Mouse (Mus musculus) stomach, postnatal 0 days (tissue): ENCODE data around the gene BC005561. TPM values are rescaled to one million over a fixed set of nuclear protein-coding genes. Genes with fewer than 3 reads are reported as not detected.

Experiments
- ATAC-seq: fragments of 200-750 bp; cut with Nextera tagmentation; 2 replicates; pipeline ENCODE4 v1.8.0; 2017; ENCODE audit not compliant: low FRiP score, low TSS enrichment
- DNase-seq: peaks from one replicate; pipeline ENCODE4 v3.0.0-alpha.2; 2016; ENCODE audit warnings: low spot score
- H3K27ac ChIP-seq: fragments of 300-500 bp; sonication (generic); replicated peaks from 2 replicates; pipeline ENCODE4 v1.5.1; 2014; ENCODE audit warnings: mild to moderate bottlenecking, control low read depth
- H3K27me3 ChIP-seq: fragments of 300-500 bp; sonication (generic); 2 replicates; pipeline ENCODE4 v1.6.1; 2014; ENCODE audit warnings: low read length; ENCODE audit not compliant: control insufficient read depth, insufficient read depth
- H3K36me3 ChIP-seq: fragments of 300-500 bp; sonication (generic); 2 replicates; pipeline ENCODE4 v1.6.1; 2014; ENCODE audit warnings: low read length, mixed read lengths; ENCODE audit not compliant: control insufficient read depth, insufficient read depth
- H3K4me1 ChIP-seq: fragments of 300-500 bp; sonication (generic); replicated peaks from 2 replicates; pipeline ENCODE4 v1.6.1; 2014; ENCODE audit warnings: antibody characterized with exemption; ENCODE audit not compliant: control insufficient read depth, insufficient read depth
- H3K4me2 ChIP-seq: fragments of 300-500 bp; sonication (generic); replicated peaks from 2 replicates; pipeline ENCODE4 v1.6.1; 2014; ENCODE audit warnings: low read depth, mild to moderate bottlenecking, control low read depth, moderate library complexity
- H3K4me3 ChIP-seq: fragments of 300-500 bp; sonication (generic); 2 replicates; pipeline ENCODE4 v1.5.1; 2014; ENCODE audit warnings: low read depth, low read length, control low read depth
- H3K9ac ChIP-seq: fragments of 300-500 bp; sonication (generic); 2 replicates; pipeline ENCODE4 v1.6.1; 2014; ENCODE audit warnings: mild to moderate bottlenecking, low read length, control low read depth, mixed read lengths
- H3K9me3 ChIP-seq: fragments of 300-500 bp; sonication (generic); 2 replicates; pipeline ENCODE4 v1.6.1; 2016; ENCODE audit warnings: low read length; ENCODE audit not compliant: control insufficient read depth
- CTCF ChIP-seq: IDR thresholded peaks from 2 replicates; pipeline ENCODE4 v1.5.1; 2016; ENCODE audit warnings: antibody characterized with exemption, low read depth, mild to moderate bottlenecking, moderate library complexity
- EP300 ChIP-seq: optimal IDR thresholded peaks from 2 replicates; pipeline ENCODE3; 2016; ENCODE audit warnings: antibody characterized with exemption
- WGBS: fragments of 180-500 bp; shearing (Covaris S2); extraction: QIAGEN DNeasy Blood & Tissue Kit; methylation state at CpG from one replicate; pipeline ENCODE4 v1.1.7; 2014; 5-methylcytosine and 5-hydroxymethylcytosine counted together
- polyA plus RNA-seq: library from polyadenylated mRNA; unstranded; fragments of >200 nt; fragmentation: Nextera tagmentation; extraction: Ambion mirVana; gene quantifications from 2 replicates; pipeline ENCODE4 v1.2.1, GENCODE M21; 2015

The BC005561 gene
- polyA plus RNA-seq, 1 experiment from 2014 or later, result 4.9 TPM

GRCm38 (mm10) chr5:104480367-104480766, 27.8 kb upstream of the BC005561 start:
- no peaks in the 10 kb centered on the region for H3K9me3 ChIP-seq
- no peak overlapping the region for H3K9ac ChIP-seq
- TF ChIP-seq CTCF (no peak), EP300 (no peak)
- H3K27me3 ChIP-seq, result no peaks in the 10 kb centered on the region
- no peak overlapping the region for H3K4me3 ChIP-seq
- H3K27ac ChIP-seq, result no peak overlapping the region
- no peak overlapping the region for H3K4me2 ChIP-seq
- DNase-seq, result no peak
- H3K4me1 ChIP-seq, result no peaks in the 10 kb centered on the region
- WGBS, result 65% methylated on average over 7 of the region's 7 CpGs
- peaks cover 22% of the 10 kb centered on the region for H3K36me3 ChIP-seq
- ATAC-seq, result no peak

- DNase-seq (no peak), ATAC-seq (no peak)
- peaks cover 23% of the 10 kb centered on the region for H3K36me3 ChIP-seq
- WGBS, result 82% methylated on average over 8 of the region's 8 CpGs
- TF ChIP-seq EP300, result no peak
- TF ChIP-seq CTCF, result no peak
- no peak overlapping the region for H3K9ac ChIP-seq
- no peaks in the 10 kb centered on the region for H3K4me1 ChIP-seq
- H3K4me2 ChIP-seq, result no peak overlapping the region
- no peak overlapping the region for H3K27ac ChIP-seq
- no peak overlapping the region for H3K4me3 ChIP-seq
- no peaks in the 10 kb centered on the region for H3K27me3 ChIP-seq
- no peaks in the 10 kb centered on the region for H3K9me3 ChIP-seq
These were observed 25.3 kb upstream of the BC005561 start for GRCm38 (mm10) chr5:104482856-104483255.

- TF ChIP-seq EP300 (no peak), CTCF (no peak)
- WGBS, result 44% methylated on average over 5 of the region's 5 CpGs
- Histone ChIP-seq H3K36me3 (peaks cover 14% of the 10 kb centered on the region; the same call in 1 of the 2 replicates), H3K4me1 (no peaks in the 10 kb centered on the region), H3K9ac (no peak overlapping the region), H3K27me3 (no peaks in the 10 kb centered on the region), H3K4me2 (no peak overlapping the region), H3K27ac (no peak overlapping the region), H3K9me3 (no peaks in the 10 kb centered on the region), H3K4me3 (no peak overlapping the region)
- ATAC-seq (no peak), DNase-seq (no peak)
These were observed 16.6 kb upstream of the BC005561 start for GRCm38 (mm10) chr5:104491561-104491960.

- no peak overlapping the region for H3K4me2 ChIP-seq
- TF ChIP-seq CTCF, result no peak
- TF ChIP-seq EP300, result no peak
- H3K27ac ChIP-seq, result no peak overlapping the region
- no peaks in the 10 kb centered on the region; the same call in 1 of the 2 replicates for H3K4me1 ChIP-seq
- H3K36me3 ChIP-seq, result peaks cover 6% of the 10 kb centered on the region
- no peak for DNase-seq
- H3K4me3 ChIP-seq, result no peak overlapping the region
- 87% methylated on average over 2 of the region's 2 CpGs for WGBS
- no peaks in the 10 kb centered on the region for H3K27me3 ChIP-seq
- H3K9ac ChIP-seq, result no peak overlapping the region
- ATAC-seq, result no peak
- no peaks in the 10 kb centered on the region for H3K9me3 ChIP-seq
These were observed 3.3 kb upstream of the BC005561 start for GRCm38 (mm10) chr5:104504883-104505282.

- peaks cover 6% of the 10 kb centered on the region for H3K36me3 ChIP-seq
- H3K27ac ChIP-seq, result no peak overlapping the region
- TF ChIP-seq EP300 (no peak), CTCF (no peak)
- H3K4me1 ChIP-seq, result no peaks in the 10 kb centered on the region; the same call in 1 of the 2 replicates
- H3K27me3 ChIP-seq, result no peaks in the 10 kb centered on the region
- 0% methylated on average over 2 of the region's 2 CpGs for WGBS
- peak overlapping the region; percentile 85 for H3K4me3 ChIP-seq
- DNase-seq (no peak), ATAC-seq (no peak)
- H3K9me3 ChIP-seq, result no peaks in the 10 kb centered on the region
- H3K9ac ChIP-seq, result no peak overlapping the region
- peak overlapping the region; percentile 72 for H3K4me2 ChIP-seq
These were observed 340 bp upstream of the BC005561 start for GRCm38 (mm10) chr5:104507829-104508194.

GRCm38 (mm10) chr5:104511211-104511610, 3.1 kb downstream of the BC005561 start:
- Histone ChIP-seq H3K4me1 (no peaks in the 10 kb centered on the region; the same call in 1 of the 2 replicates), H3K9ac (no peak overlapping the region), H3K36me3 (no peaks in the 10 kb centered on the region), H3K9me3 (peaks cover 3% of the 10 kb centered on the region; the same call in 1 of the 2 replicates), H3K27ac (no peak overlapping the region), H3K4me2 (no peak overlapping the region), H3K4me3 (no peak overlapping the region), H3K27me3 (no peaks in the 10 kb centered on the region)
- no peak for TF ChIP-seq EP300
- TF ChIP-seq CTCF, result no peak
- 90% methylated on average over 3 of the region's 3 CpGs for WGBS
- ATAC-seq, result no peak
- DNase-seq, result no peak
